ENCODE assay signal across 21 mouse cellular contexts in genomic region chr5:110471285-110471684, GRCm38 (mm10). TPM values are rescaled to one million over a fixed set of nuclear protein-coding genes. Genes with fewer than 3 reads are reported as not detected.
A peak's percentile ranks its signal among the peaks of the same experiment; 100 is the strongest.
DNase-seq lines count a peak whose midpoint lies in the region; ATAC-seq and TF ChIP-seq lines count a peak whose summit lies in the region.
"Had no signal": no experiment of that assay in that cellular context is flagged by ENCODE, and none has a peak within 500 bp of the region (broad histone marks: within the 10 kb centered on the region; RNA-seq: fewer than 3 reads in every experiment).

No protein-coding gene starts in this region.

- in situ Hi-C loops in ES-E14 (cut with MboI; ENCODE audit: low sequenced_read_pairs in 2 of 2, unreplicated experiment in 2 of 2) = no loop called here

- H3K4me3 ChIP-seq in midbrain, embryonic 11.5 days (ENCODE audit: low read depth, low read length) = no peak overlapping the region
- H3K4me3 ChIP-seq in midbrain, embryonic 16.5 days (ENCODE audit: low read depth, low read length) = no peak overlapping the region
- peak overlapping the region in 1 of 2 experiments; percentile 28; a peak in 2 of 4 replicates for H3K4me3 ChIP-seq in ES-E14 (ENCODE audit: insufficient read depth in 1 of 2, low read depth in 1 of 2, low read length in 2 of 2, poor library complexity in 1 of 2, severe bottlenecking in 1 of 2)
- H3K4me3 ChIP-seq: forebrain, embryonic 10.5 days; forebrain, embryonic 13.5 days; hindbrain, embryonic 12.5 days; hindbrain, embryonic 15.5 days had no signal

- WGBS in midbrain, embryonic 11.5 days = 27% methylated on average over 4 of the region's 4 CpGs
- WGBS in midbrain, embryonic 16.5 days = 25% methylated on average over 4 of the region's 4 CpGs

- no peak overlapping the region for H3K9ac ChIP-seq in midbrain, embryonic 11.5 days (ENCODE audit: low read length)
- no peak overlapping the region for H3K9ac ChIP-seq in midbrain, embryonic 16.5 days (ENCODE audit: low read depth, low read length)
- no peak overlapping the region for H3K9ac ChIP-seq in ES-E14 (ENCODE audit: insufficient read depth, low read depth, low read length, poor library complexity, severe bottlenecking)
- H3K9ac ChIP-seq: forebrain, embryonic 13.5 days; hindbrain, embryonic 12.5 days; hindbrain, embryonic 15.5 days had no signal

- ATAC-seq in midbrain, embryonic 11.5 days (ENCODE audit: low FRiP score) = no peak
- no peak for ATAC-seq in midbrain, embryonic 16.5 days
- ATAC-seq in granulocyte monocyte progenitor cell, adult 5-6 weeks (replicated peaks; ENCODE audit: poor library complexity, severe bottlenecking) = peak; percentile 47; the same call in 1 of the 2 replicates
- ATAC-seq: forebrain, embryonic 13.5 days; forebrain, embryonic 16.5 days had no signal

- peaks cover 14% of the 10 kb centered on the region for H3K4me1 ChIP-seq in midbrain, embryonic 11.5 days (ENCODE audit: control insufficient read depth, insufficient read depth, low read length)
- H3K4me1 ChIP-seq in midbrain, embryonic 16.5 days (ENCODE audit: control insufficient read depth, insufficient read depth, low read length) = peaks cover 6% of the 10 kb centered on the region; the same call in 1 of the 2 replicates
- peaks cover 16 to 44% of the 10 kb centered on the region in 2 experiments for H3K4me1 ChIP-seq in ES-E14 (ENCODE audit: control insufficient read depth in 2 of 2, insufficient read depth in 2 of 2, low read length in 2 of 2, poor library complexity in 1 of 2)

- 0 out of 2 replicates have a peak, but pooled peaks cover 5% of the 10 kb centered on the region for H3K27me3 ChIP-seq in midbrain, embryonic 11.5 days (ENCODE audit: control insufficient read depth, insufficient read depth, low read length)
- H3K27me3 ChIP-seq in midbrain, embryonic 16.5 days (ENCODE audit: control insufficient read depth, insufficient read depth, low read depth, low read length) = no peaks in the 10 kb centered on the region; the same call in 1 of the 2 replicates
- H3K27me3 ChIP-seq: hindbrain, embryonic 15.5 days had no signal

- H3K4me2 ChIP-seq in midbrain, embryonic 11.5 days = no peak overlapping the region
- H3K4me2 ChIP-seq in midbrain, embryonic 16.5 days (ENCODE audit: low read length) = no peak overlapping the region
- H3K4me2 ChIP-seq: forebrain, embryonic 13.5 days; heart, embryonic 11.5 days; hindbrain, embryonic 12.5 days; hindbrain, embryonic 15.5 days had no signal

- H3K9me3 ChIP-seq in midbrain, embryonic 11.5 days (ENCODE audit: control insufficient read depth, low read length) = no peaks in the 10 kb centered on the region
- H3K9me3 ChIP-seq in midbrain, embryonic 16.5 days (replicated peaks; ENCODE audit: control insufficient read depth, low read length, poor library complexity, severe bottlenecking) = no peaks in the 10 kb centered on the region
- H3K9me3 ChIP-seq in ES-E14 (ENCODE audit: control insufficient read depth, insufficient read depth, low read depth, low read length) = no peaks in the 10 kb centered on the region
- H3K9me3 ChIP-seq: forebrain, embryonic 10.5 days; forebrain, embryonic 13.5 days; hindbrain, embryonic 12.5 days; hindbrain, embryonic 15.5 days had no signal

- no peak overlapping the region for H3K27ac ChIP-seq in midbrain, embryonic 11.5 days (ENCODE audit: low read depth, low read length)
- H3K27ac ChIP-seq in midbrain, embryonic 16.5 days (ENCODE audit: low read length) = no peak overlapping the region
- H3K27ac ChIP-seq in ES-E14 (ENCODE audit: insufficient read depth, low read depth, low read length, poor library complexity, severe bottlenecking) = peak overlapping the region; percentile 65; the same call in 1 of the 2 replicates
- H3K27ac ChIP-seq: forebrain, embryonic 13.5 days; hindbrain, embryonic 12.5 days; hindbrain, embryonic 15.5 days had no signal

- peak; percentile 70 for DNase-seq in midbrain, embryonic 11.5 days (ENCODE audit: low spot score, missing footprints)
- DNase-seq in ES-E14 (ENCODE audit: low read depth, low spot score) = no peak
- DNase-seq in layer of hippocampus, postnatal 14 days (ENCODE audit: low spot score in 2 of 2) = no peak
- DNase-seq in urinary bladder, adult 18-20 months (ENCODE audit: low spot score in 2 of 2) = no peak
- no peak for DNase-seq in lung, postnatal 36 days
- DNase-seq: adrenal gland, postnatal 10 days; adrenal gland, postnatal 36 days; cerebellum, adult 18-20 months; cerebellum, adult 9-10 months; cerebellum, postnatal 14 days; gastrocnemius, postnatal 10 days; gastrocnemius, postnatal 36 days; heart, adult 11 months had no signal

- no peaks in the 10 kb centered on the region for H3K36me3 ChIP-seq in midbrain, embryonic 11.5 days (ENCODE audit: control insufficient read depth, insufficient read depth, low read length)
- no peaks in the 10 kb centered on the region for H3K36me3 ChIP-seq in midbrain, embryonic 16.5 days (ENCODE audit: control insufficient read depth, insufficient read depth, low read length)
- H3K36me3 ChIP-seq in ES-E14 (ENCODE audit: control insufficient read depth, insufficient read depth, low read length, poor library complexity, severe bottlenecking) = peaks cover 5% of the 10 kb centered on the region; the same call in 1 of the 2 replicates
- H3K36me3 ChIP-seq: forebrain, embryonic 10.5 days; hindbrain, embryonic 12.5 days; hindbrain, embryonic 15.5 days had no signal

TF ChIP-seq in ES-E14, 5 proteins besides CTCF, POLR2A, EP300 and RAD21:
- TF ChIP-seq HCFC1 (IDR thresholded peaks at IDR 0.05; ENCODE audit: borderline replicate concordance, insufficient read depth, low read length) (no peak), CHD2 (IDR thresholded peaks at IDR 0.05; ENCODE audit: low read depth, low read length) (peak; percentile 44; the same call in 1 of the 2 replicates)

RNA-seq across cellular contexts. Expression of gene Fbrsl1, which starts 23.0 kb away (rescaled TPM):
- polyA plus RNA-seq in midbrain, embryonic 11.5 days (2014; fragmentation: Nextera tagmentation; extraction: Ambion mirVana) = 11.3 and 14.9 TPM in 2 replicates
- 12.3 and 16.3 TPM in 2 replicates for polyA plus RNA-seq in midbrain, embryonic 16.5 days (2015; fragmentation: Nextera tagmentation; extraction: Ambion mirVana)
- 44.4 and 51.7 TPM in 2 replicates for total RNA-seq in ES-E14 (2012; rRNA removed)
- 25.2 and 29.7 TPM in 2 replicates for total RNA-seq in granulocyte monocyte progenitor cell, adult 5-6 weeks (2014; fragmentation: Nextera tagmentation)
- 9.5 and 12.6 TPM in 2 replicates for total RNA-seq in granulocyte monocyte progenitor cell, adult 5-6 weeks (2017)
- 10 to 100 TPM; 80.9 to 90.8 TPM for total RNA-seq in layer of hippocampus, postnatal 14 days (2021)
